Mouse (Mus musculus): ENCODE results near the gene Pkp4. TPM values are rescaled to one million over a fixed set of nuclear protein-coding genes. Genes with fewer than 3 reads are reported as not detected.

The Pkp4 gene
- total and polyA plus RNA-seq, 3 experiments = 36.8 to 65.8 (median 55.4) TPM

DNA sequence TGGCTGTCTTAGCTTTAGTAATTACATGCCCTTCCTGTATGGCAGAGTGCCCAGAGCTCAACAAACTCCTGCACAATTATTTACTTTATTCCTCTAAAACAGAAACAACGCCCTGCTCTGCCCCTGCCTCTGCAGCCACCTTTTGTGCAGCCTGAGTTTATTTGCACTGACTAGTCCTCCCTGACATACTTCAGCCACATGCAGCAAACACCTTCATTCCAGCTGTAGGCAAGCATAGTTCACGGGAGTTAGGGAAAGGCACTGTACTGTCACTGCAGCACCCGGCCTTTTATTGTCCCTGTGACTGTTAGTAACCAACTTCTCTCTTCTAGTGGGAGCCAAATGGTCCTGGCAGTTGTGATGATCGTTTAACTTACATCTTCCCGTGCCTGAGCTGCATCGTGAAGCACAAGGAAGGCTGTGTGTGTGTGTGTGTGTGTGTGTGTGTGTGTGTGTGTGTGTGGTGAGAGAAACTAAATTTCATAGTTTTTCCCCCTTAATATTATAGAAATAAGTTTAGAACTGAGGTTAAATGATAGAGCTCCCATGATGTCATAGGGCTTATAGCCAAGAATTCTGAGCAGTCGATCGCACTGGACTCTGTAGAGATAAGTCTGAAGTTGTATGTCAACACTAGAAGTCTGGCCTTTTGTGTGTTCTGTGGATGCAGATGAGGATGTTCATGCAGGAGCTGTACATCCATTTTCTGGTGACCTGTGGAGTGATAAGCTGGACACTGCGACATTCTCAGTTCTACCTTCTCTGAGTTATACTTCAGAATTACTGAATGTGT, 59.5 kb downstream of the Pkp4 start:
- DNase-seq = no peak

DNA sequence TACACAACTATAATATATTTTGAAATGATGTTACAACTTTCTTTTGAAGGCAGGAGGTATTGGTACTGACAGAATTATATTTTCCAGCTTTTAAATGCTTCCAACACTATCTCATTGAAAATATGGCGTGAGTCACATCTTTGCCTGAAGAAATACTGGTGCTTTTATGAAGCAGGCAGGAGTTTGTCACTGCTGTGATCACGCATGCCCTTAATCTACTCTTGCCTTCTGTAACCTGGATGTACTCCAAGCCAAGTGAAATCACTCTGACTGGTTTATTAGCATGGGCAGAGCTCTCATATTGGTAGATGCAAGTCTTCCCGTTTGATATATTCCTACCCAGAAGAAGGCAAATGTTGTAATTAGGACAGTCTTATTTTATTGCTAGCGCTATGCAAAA, 65.7 kb downstream of the Pkp4 start:
- DNase-seq = peak; percentile 28

DNA sequence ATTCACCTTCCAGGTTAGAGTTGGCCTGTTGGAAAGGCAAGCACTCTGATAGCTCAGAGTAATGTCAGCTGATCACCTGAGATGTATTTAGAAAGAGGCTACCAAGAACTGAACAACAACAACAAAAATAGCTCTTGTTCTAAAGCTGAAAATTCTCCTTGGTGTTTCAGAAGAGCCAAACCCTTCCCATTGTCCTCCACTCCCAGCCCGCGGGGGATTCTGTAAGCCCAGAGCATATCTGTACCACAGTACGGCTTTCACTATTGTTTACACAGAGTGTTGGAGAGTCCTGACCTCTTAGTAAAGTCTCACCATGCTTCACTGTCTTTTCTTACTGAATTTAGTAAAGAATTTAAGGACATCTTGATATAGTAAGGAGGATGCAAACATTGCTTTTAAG, 66.4 kb downstream of the Pkp4 start:
- no peak for DNase-seq

DNA sequence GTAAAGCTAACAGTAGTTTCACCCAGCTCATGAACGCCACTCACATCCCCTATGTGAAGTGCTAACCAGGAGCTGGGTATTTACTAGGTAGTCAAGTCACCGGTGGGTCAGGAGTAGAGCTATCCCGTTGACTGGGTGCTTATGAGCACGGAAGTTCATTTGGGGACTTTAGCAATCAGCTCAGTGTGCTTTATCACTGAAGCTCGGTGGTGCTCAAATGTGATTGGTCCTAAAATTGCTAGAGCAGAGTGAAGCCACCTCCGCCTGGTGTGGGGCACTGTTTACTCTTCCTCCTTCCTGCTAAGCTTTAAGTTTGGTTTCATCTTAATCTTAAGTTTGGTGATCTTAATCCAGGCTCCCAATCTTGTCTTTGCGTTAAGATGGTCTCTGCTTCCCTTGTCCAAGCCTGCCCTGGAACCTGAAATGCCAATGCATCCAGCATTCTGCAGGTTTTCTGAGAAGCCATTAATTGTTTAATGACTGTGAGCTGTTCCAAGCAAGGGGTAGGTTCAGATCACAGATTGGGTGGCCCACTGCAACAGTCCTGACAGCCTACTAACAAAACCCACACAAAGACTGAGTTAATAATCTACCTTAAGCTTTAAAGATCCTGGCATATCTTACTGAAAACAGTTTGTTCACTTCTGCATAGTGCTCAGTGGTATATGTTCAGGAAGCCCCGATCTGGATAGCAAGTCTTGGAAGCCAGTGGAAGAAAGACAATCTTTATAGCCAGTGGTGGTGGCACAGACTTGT, 67.0 kb downstream of the Pkp4 start:
- DNase-seq = no peak

DNA sequence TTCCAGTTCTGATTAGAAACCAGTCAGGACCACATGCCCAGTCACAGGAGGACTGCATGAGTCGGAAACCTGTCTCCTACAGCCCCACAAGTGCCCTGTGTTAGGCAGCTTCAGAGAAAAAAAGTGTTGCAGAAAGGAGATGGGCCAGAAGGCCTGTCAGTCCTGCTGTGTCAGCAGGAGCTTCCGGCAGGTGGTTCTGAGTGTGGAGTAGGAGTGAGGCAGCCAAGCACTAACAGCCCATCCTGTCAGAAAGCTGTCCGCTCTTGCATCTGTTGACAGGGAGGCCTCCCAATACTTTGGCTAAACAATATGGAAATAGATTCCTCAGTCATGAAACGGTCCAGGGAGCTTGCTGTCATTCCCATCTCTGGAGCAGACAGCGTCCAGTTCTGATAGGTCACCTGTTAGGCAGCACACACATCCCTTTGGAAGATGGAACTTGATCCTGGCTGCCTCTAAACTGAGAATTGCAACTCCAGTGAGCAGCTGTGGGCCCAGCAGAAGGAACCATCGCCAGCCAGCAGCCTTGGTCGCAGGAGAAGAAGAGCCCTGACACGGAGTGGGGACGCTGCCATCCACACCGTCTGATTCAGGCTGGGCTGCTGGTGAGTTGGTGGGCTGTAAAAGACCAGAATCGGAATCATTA, 68.7 kb downstream of the Pkp4 start:
- DNase-seq = no peak

DNA sequence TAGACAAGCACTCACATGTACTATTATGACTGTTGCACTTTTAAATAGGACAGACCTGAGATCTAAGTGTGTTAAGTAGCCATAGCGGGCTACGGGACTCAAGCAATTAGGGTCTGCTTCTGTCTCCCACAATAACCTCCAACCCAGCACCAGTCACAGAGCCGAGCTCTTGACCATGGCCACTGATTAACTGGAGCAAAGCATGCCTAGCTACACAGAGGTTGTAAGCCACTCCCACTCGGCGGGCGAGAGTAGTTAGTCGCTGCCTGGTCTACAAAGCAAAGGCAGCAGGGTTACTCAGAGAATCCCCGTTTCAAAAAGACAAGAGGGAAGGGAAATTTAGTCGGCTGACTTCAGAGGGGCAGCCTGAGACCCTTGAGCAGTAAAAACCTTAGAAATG, 70.0 kb downstream of the Pkp4 start:
- DNase-seq = no peak

DNA sequence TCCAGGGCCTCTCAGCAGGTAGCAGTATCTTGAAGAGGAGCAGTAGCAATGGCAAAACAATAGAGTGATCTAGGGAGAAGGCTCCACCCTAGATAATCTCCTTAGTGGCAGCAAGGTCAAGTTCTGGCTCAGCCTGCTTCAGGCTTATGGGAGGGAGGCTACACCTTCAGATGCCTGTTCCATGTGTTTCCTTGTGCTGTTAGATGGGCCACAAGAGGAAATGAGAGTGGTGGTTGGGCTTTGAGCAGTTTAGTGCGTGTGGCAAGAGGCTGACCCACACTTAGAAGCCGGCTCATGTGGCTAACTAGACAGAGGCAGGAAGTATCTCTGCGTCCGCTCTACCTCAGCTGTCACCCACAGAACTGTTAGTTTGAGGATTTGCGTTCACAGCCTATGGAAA, 70.9 kb downstream of the Pkp4 start:
- no peak for DNase-seq

DNA sequence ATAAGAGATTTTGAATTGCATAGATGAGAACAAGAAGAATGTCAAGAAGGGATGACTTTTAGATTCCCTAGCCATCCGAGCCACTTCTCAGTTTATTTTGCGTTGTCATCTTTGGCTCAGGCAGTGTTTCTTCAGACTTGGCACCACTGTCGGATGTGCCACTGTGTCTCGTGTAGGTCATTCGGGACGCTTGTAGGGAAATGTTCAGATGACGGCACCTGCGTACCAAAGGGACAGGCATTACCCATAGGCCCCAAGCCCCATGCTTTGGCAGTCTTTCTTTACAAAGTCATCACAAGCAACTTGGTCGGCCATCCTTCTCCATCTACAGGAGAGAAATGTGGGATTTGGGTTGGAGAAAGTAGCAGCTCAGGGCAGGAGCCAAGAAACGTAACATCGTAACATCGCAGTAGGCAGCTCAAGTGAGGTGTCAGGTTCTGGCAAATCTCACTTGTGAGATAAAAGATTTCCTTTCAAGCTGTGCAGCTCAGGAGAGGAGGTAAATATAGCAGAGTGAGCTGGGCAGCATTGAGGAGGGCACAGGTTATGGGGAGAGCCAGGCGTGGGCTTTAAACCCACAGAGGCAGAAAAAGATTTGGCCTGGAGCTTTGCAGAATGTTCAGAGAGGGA, 72.8 kb downstream of the Pkp4 start:
- DNase-seq = no peak

DNA sequence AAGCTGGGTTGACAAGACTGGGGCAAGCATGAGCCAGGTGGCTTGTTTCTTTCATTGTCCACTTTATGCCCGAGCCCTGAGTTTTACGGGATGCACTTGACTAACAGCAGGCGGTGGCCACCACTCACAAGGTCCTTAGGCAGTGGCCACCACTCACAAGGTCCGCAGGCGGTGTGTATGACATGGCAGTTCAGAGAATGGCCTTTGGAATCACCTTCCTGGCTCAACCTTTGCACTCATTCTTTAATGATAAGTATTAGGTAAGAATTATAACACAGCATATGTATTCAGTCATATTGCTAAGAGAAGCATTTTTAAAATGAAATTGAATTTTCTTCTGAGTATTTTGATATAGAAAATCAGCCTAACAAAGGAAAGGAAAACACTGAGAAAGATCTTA, 73.3 kb downstream of the Pkp4 start:
- DNase-seq = no peak

DNA sequence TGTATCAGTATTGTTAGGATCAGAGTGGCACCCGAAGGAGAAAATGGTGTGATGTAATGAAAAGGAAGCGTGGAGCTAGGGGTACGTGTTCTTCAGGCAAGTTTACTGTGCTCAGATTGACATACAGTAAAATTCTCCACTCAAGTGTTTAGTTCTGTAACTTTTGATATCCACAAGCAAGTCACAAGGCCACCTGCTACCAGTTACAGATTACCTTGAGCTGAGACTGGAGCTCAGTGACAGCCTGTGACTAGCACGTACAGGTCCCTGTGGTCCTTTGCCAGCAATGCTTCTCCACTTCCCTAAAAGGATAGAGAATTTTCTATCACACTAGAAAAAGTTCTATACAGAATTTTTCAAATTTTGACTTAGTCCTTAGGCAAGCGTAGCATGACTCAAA, 73.9 kb downstream of the Pkp4 start:
- DNase-seq = no peak

DNA sequence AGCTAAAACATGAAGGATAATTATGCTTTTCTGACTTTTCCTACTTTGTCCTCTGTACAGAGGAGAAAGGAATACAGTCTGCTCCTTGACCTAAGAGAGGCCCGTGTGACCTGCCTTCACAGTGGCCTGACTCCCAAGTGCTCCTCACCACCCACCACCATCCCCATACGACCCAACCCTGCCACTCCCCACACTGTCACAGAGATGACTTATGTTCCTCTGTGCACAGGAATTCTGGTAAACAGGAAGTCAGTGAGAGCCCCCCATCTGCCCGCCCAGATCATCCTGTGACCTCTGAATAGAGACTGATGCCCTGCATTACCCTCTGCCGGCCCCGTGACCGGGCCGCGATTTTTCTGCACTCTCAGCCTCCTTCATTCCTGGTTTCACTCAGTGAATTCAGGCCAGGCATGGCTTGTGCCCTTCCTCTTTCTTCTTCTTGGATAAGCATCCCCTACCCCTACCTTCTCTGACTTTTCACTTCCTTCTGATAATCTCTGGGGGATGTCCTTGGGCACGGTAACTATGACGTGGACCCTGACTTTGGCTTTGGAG, 79.3 kb downstream of the Pkp4 start:
- DNase-seq = peak; percentile 29

DNA sequence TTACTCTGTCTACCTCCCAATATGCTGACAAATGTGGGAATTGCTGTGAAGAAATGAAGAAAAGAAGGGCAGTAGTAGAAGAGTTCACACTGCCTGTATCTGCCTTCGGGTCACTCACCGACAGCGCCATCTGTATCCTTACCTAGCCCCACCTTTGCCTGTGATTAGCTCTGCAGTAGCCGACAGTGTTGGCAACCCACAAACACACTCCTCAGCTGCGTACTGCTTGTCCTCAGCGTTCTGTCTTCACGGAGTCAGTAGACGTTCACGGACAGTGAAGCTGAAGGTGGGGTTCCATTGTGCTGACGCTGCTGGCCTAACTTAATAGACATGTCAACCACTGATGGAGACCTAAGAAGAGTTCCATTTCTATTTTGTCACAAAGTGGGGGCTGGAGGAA, 81.5 kb downstream of the Pkp4 start:
- no peak for DNase-seq

DNA sequence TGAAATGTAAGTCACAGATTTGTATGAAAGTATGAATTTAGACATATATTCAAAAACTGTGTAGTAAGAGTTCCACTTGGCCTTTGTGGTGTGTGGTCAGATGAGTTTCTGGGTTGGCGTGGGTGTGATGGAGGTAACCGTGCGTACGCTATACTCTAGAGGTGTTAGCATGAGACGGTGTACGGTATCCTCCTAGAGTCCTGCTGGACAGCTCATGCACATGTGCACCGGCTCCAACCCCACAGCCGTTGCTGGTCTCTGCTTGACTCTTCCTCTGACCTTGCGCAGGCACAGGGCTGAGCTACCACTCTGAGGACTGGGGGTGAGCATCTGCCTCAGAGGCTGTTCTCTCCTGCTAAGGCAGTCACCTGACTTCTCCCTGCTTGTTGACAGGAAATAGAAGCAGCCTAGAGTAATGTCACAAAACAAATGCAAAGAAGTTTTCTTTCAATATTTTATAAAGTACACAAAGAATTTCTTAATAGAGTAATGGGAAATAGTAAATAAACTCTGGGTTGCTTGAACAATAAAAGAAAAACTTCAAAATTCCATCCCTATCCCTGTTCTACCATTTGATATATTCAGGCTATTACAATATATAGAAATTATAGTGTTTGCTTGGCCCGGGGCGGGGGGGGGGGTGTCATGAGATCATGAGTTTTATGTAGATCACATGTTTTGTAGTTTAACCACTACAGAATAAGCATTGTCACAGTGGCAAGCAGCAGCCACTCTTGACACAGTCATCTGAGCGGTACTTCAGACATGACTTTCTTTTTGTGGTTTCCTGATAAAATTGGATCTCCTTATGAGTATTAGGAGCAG, 83.8 kb downstream of the Pkp4 start:
- DNase-seq = no peak

DNA sequence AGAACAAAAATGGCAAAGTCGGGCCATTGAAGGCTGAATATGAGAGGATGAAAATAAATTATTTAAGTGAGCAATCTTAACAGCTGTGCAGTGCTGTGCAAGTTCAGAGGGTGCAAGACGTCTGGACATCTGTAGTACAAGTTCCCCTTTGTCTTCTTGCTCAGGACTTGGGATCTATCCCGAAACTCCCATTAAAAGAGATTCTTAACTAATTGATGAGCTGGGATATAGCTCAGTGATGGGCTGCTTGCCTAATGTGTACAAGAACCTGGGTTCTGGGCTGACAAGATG, 84.4 kb downstream of the Pkp4 start:
- no peak for DNase-seq

DNA sequence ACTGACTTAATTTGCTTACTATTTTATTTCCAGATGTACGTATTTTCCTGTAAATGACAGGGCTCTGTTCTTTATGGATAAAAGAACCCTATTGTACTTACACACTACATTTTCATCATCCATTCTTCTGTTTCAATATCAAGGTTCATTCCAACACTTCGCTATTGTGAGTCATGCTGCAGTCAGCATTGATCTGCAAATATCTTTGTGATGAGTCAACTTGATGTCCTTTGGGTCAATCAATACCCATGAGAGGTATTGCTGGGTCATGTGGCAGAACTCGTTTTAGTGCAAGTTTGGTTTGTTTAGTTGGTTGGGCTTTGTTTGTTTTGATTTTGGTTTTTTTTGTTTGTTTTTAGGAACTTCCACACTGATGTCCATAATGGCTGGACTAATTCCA, 88.2 kb downstream of the Pkp4 start:
- DNase-seq = no peak

DNA sequence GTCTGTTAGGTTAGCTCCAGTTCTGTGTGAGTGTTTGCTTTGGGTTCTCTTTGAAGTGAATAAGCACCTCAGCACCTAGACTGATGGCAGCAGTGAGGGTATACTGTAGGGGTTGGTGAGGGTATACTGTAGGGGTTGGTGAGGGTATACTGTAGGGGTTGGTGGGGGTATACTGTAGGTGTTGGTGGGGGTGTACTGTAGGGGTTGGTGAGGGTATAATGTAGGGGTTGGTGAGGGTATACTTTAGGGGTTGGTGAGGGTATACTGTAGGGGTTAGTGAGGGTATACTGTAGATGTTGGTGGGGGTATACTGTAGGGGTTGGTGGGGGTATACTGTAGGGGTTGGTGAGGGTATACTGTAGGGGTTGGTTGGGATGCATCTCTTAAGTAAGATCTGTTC, 92.2 kb downstream of the Pkp4 start:
- no peak for DNase-seq

DNA sequence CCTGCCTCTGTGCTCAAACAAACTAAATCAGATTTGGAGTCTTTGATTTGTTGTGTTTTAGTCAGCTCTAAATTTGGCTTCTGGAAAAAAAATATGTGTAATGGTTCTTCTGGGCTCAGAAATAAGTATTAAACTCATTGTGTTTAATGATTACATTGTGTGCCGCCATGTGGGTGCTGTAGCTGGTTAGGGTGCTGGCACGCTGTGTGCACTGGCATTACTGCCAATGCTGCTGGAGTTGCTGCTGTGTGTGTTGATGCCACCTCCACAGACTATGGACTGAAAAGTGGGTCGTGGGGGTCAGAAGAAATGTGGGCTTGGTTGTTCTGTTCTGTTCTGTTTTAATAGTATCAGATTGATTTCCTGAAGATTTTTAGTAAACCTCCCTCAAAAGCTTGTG, 92.8 kb downstream of the Pkp4 start:
- DNase-seq = no peak

DNA sequence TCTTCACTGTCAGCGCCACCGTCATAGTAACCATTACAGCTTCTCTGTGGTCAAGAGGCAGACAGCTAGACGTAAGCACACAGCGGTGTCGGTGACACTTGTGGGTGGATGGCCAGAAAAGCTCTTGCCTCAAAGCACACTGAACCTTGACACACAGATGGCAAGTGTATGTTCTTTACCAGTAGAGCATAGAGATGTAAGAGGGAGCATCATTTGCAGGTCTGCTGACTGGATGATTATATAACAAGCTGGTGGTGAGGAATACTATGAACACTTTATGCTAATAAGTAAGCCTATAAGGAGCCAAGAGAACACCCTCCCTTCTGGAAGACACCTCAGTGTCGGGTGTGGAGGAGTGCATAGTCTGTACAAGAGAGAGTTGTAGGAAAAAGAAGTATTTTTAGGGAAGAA, 98.2 kb downstream of the Pkp4 start:
- no peak for DNase-seq

DNA sequence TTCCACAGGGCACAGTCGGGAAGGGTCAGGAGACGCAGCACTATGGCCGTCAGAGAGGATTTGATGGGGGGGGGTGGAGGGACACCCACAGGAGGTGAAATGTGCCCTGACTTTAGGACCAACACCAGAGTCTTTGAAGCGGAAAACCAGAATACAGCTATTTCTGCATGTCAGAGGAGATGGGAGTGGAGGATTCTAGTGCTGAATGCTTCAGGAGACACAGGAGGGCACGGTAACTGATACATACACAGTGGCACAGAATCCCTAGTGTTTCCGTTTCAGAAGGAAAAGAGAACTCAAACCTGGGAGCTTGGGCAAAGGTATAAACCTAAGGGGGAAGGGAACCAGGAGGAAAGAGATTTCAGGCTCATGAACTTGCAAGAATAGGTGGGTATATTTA, 98.7 kb downstream of the Pkp4 start:
- DNase-seq = no peak

DNA sequence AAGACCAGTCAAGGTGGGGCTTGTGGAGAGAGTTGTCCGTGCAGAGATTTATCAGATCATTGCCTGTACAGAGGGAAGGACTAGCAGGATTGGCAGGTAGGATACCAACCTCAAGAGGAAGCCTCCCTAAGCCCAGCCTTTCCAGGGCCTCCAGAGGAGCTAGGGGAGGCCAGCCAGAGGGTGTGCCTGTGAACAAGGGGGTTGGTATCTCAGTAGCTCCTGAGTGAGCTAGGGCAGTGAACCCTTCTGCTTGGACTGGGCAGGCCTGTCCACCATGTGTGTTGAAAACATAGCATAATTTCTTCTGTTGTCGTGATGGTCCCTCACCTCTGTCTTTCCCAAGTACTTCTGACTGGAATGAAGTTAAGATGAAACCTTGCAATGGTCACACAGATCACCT, 100.6 kb downstream of the Pkp4 start:
- DNase-seq = no peak

DNA sequence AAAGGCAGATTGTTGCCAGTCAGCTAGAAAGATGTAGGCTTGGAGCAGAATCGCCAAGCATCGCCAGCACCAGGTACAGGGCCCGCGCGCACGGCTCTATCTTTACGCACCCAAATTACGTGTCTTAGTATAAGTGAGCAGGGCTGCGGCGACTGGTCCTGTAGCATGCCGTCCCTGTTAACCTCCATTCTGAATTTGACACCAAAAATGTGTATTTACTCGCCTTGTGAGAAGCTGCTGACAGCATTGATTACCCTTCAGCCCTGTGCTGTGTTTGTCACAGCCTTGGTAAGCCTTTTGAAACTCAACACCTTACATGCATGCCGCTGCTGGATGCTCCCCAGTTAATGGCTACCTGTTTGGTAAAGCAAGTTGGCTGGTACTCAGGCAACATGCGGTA, 105.8 kb downstream of the Pkp4 start:
- DNase-seq = no peak

DNA sequence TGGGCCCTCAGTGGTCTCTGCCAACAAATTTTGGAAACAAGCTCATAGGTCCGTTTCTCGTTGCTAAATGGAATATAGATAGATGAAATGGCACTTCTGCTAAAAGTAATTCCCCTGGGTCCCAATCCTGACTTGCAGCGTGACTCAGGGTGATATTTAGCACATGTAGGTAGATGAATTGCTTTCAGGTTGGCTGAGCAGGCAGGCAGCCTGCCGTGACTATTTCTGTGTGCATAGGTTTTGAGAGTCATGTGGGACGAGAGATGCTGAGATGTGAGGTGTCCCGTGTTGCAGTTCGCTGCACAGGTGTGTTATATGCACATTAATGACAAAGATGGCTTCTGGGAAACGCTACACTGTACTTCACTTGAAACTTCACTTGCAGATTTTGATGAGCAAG, 111.2 kb downstream of the Pkp4 start:
- no peak for DNase-seq

Measured in adrenal gland, adult 2 months (tissue).